Mouse (Mus musculus): ENCODE measurements around the gene Cdk2ap2. TPM values are rescaled to one million over a fixed set of nuclear protein-coding genes. Genes with fewer than 3 reads are reported as not detected.

The Cdk2ap2 gene
- 4.7 TPM for polyA plus RNA-seq (2014; fragmentation: Illumina TruSeq; extraction: RNeasy Lipid Tissue Mini Kit (QIAGEN cat#74804); ENCODE audit: low read depth, low replicate concordance)

GRCm38 (mm10) chr19:4096642-4097440 is at the start of gene Cdk2ap2:
Gene Cdk2ap2 (plus strand): TSS chr19:4097182.

GRCm38 (mm10) chr19:4059069-4059740 is 37.8 kb upstream of the Cdk2ap2 start, which contains the start of gene Gstp3:
Gene Gstp3 (minus strand): TSS chr19:4059569.

GRCm38 (mm10) chr19:4081394-4081793 is 15.6 kb upstream of the Cdk2ap2 start, which contains the start of gene Cabp2:
Gene Cabp2 (plus strand): TSS chr19:4081578.

GRCm38 (mm10) chr19:4099837-4100717 is 3.1 kb downstream of the Cdk2ap2 start, which contains the start of gene Pitpnm1:
Gene Pitpnm1 (plus strand): TSS chr19:4099998.

GRCm38 (mm10) chr19:4125741-4126696 is 29.0 kb downstream of the Cdk2ap2 start, which contains the start of gene Aip:
Gene Aip (minus strand): TSS chr19:4125858.

GRCm38 (mm10) chr19:4139446-4139845 is 42.5 kb downstream of the Cdk2ap2 start, which contains the start of gene Gpr152:
Gene Gpr152 (plus strand): TSS chr19:4139787.

GRCm38 (mm10) chr19:4143759-4144268 is 46.8 kb downstream of the Cdk2ap2 start, which contains the start of gene Cabp4:
Gene Cabp4 (minus strand): TSS chr19:4144033.

GRCm38 (mm10) chr19:4148491-4148806 is 51.5 kb downstream of the Cdk2ap2 start, which contains the start of gene Coro1b:
Gene Coro1b (plus strand): TSS chr19:4148619.

Other genes starting within 250 kb of the Cdk2ap2 start
- 66.4 TPM for gene Chka, start 245.4 kb upstream of the Cdk2ap2 start, polyA plus RNA-seq (2014; fragmentation: Illumina TruSeq; extraction: RNeasy Lipid Tissue Mini Kit (QIAGEN cat#74804); ENCODE audit: low read depth, low replicate concordance)
- gene Tcirg1, start 190.0 kb upstream of the Cdk2ap2 start, polyA plus RNA-seq (2014; fragmentation: Illumina TruSeq; extraction: RNeasy Lipid Tissue Mini Kit (QIAGEN cat#74804); ENCODE audit: low read depth, low replicate concordance) = 3.8 TPM
- gene Ndufs8, start 184.4 kb upstream of the Cdk2ap2 start, polyA plus RNA-seq (2014; fragmentation: Illumina TruSeq; extraction: RNeasy Lipid Tissue Mini Kit (QIAGEN cat#74804); ENCODE audit: low read depth, low replicate concordance) = 5.1 TPM
- gene Aldh3b1, start 167.4 kb upstream of the Cdk2ap2 start, polyA plus RNA-seq (2014; fragmentation: Illumina TruSeq; extraction: RNeasy Lipid Tissue Mini Kit (QIAGEN cat#74804); ENCODE audit: low read depth, low replicate concordance) = 0.50 TPM
- 1.8 TPM for gene Unc93b1, start 162.0 kb upstream of the Cdk2ap2 start, polyA plus RNA-seq (2014; fragmentation: Illumina TruSeq; extraction: RNeasy Lipid Tissue Mini Kit (QIAGEN cat#74804); ENCODE audit: low read depth, low replicate concordance)
- gene Aldh3b3, start 138.5 kb upstream of the Cdk2ap2 start, polyA plus RNA-seq (2014; fragmentation: Illumina TruSeq; extraction: RNeasy Lipid Tissue Mini Kit (QIAGEN cat#74804); ENCODE audit: low read depth, low replicate concordance) = not detected
- 0.44 TPM for gene Aldh3b2, start 124.9 kb upstream of the Cdk2ap2 start, polyA plus RNA-seq (2014; fragmentation: Illumina TruSeq; extraction: RNeasy Lipid Tissue Mini Kit (QIAGEN cat#74804); ENCODE audit: low read depth, low replicate concordance)
- 1.1 TPM for gene Acy3, start 110.6 kb upstream of the Cdk2ap2 start, polyA plus RNA-seq (2014; fragmentation: Illumina TruSeq; extraction: RNeasy Lipid Tissue Mini Kit (QIAGEN cat#74804); ENCODE audit: low read depth, low replicate concordance)
- not detected for gene Tbx10, start 104.4 kb upstream of the Cdk2ap2 start, polyA plus RNA-seq (2014; fragmentation: Illumina TruSeq; extraction: RNeasy Lipid Tissue Mini Kit (QIAGEN cat#74804); ENCODE audit: low read depth, low replicate concordance)
- gene Nudt8, start 96.6 kb upstream of the Cdk2ap2 start, polyA plus RNA-seq (2014; fragmentation: Illumina TruSeq; extraction: RNeasy Lipid Tissue Mini Kit (QIAGEN cat#74804); ENCODE audit: low read depth, low replicate concordance) = not detected
- 0.47 TPM for gene Gm49405, start 96.6 kb upstream of the Cdk2ap2 start, polyA plus RNA-seq (2014; fragmentation: Illumina TruSeq; extraction: RNeasy Lipid Tissue Mini Kit (QIAGEN cat#74804); ENCODE audit: low read depth, low replicate concordance)
- not detected for gene Doc2g, start 93.9 kb upstream of the Cdk2ap2 start, polyA plus RNA-seq (2014; fragmentation: Illumina TruSeq; extraction: RNeasy Lipid Tissue Mini Kit (QIAGEN cat#74804); ENCODE audit: low read depth, low replicate concordance)
- 8.4 TPM for gene Ndufv1, start 84.4 kb upstream of the Cdk2ap2 start, polyA plus RNA-seq (2014; fragmentation: Illumina TruSeq; extraction: RNeasy Lipid Tissue Mini Kit (QIAGEN cat#74804); ENCODE audit: low read depth, low replicate concordance)
- gene Gstp1, start 59.2 kb upstream of the Cdk2ap2 start, polyA plus RNA-seq (2014; fragmentation: Illumina TruSeq; extraction: RNeasy Lipid Tissue Mini Kit (QIAGEN cat#74804); ENCODE audit: low read depth, low replicate concordance) = 27.6 TPM
- 2.6 TPM for gene Gstp2, start 51.2 kb upstream of the Cdk2ap2 start, polyA plus RNA-seq (2014; fragmentation: Illumina TruSeq; extraction: RNeasy Lipid Tissue Mini Kit (QIAGEN cat#74804); ENCODE audit: low read depth, low replicate concordance)
- gene Gstp3, start 37.6 kb upstream of the Cdk2ap2 start, polyA plus RNA-seq (2014; fragmentation: Illumina TruSeq; extraction: RNeasy Lipid Tissue Mini Kit (QIAGEN cat#74804); ENCODE audit: low read depth, low replicate concordance) = not detected
- not detected for gene Cabp2, start 15.6 kb upstream of the Cdk2ap2 start, polyA plus RNA-seq (2014; fragmentation: Illumina TruSeq; extraction: RNeasy Lipid Tissue Mini Kit (QIAGEN cat#74804); ENCODE audit: low read depth, low replicate concordance)
- 0.63 TPM for gene Pitpnm1, start 2.8 kb downstream of the Cdk2ap2 start, polyA plus RNA-seq (2014; fragmentation: Illumina TruSeq; extraction: RNeasy Lipid Tissue Mini Kit (QIAGEN cat#74804); ENCODE audit: low read depth, low replicate concordance)
- gene Aip, start 28.7 kb downstream of the Cdk2ap2 start, polyA plus RNA-seq (2014; fragmentation: Illumina TruSeq; extraction: RNeasy Lipid Tissue Mini Kit (QIAGEN cat#74804); ENCODE audit: low read depth, low replicate concordance) = 0.47 TPM
- not detected for gene Gpr152, start 42.6 kb downstream of the Cdk2ap2 start, polyA plus RNA-seq (2014; fragmentation: Illumina TruSeq; extraction: RNeasy Lipid Tissue Mini Kit (QIAGEN cat#74804); ENCODE audit: low read depth, low replicate concordance)
- 0.66 TPM for gene Cabp4, start 46.9 kb downstream of the Cdk2ap2 start, polyA plus RNA-seq (2014; fragmentation: Illumina TruSeq; extraction: RNeasy Lipid Tissue Mini Kit (QIAGEN cat#74804); ENCODE audit: low read depth, low replicate concordance)
- gene Coro1b, start 51.4 kb downstream of the Cdk2ap2 start, polyA plus RNA-seq (2014; fragmentation: Illumina TruSeq; extraction: RNeasy Lipid Tissue Mini Kit (QIAGEN cat#74804); ENCODE audit: low read depth, low replicate concordance) = 53.4 TPM
- 10.0 TPM for gene Ptprcap, start 56.4 kb downstream of the Cdk2ap2 start, polyA plus RNA-seq (2014; fragmentation: Illumina TruSeq; extraction: RNeasy Lipid Tissue Mini Kit (QIAGEN cat#74804); ENCODE audit: low read depth, low replicate concordance)
- 3.2 TPM for gene Rps6kb2, start 66.2 kb downstream of the Cdk2ap2 start, polyA plus RNA-seq (2014; fragmentation: Illumina TruSeq; extraction: RNeasy Lipid Tissue Mini Kit (QIAGEN cat#74804); ENCODE audit: low read depth, low replicate concordance)
- 1.9 TPM for gene Carns1, start 78.3 kb downstream of the Cdk2ap2 start, polyA plus RNA-seq (2014; fragmentation: Illumina TruSeq; extraction: RNeasy Lipid Tissue Mini Kit (QIAGEN cat#74804); ENCODE audit: low read depth, low replicate concordance)
- gene Tbc1d10c, start 94.1 kb downstream of the Cdk2ap2 start, polyA plus RNA-seq (2014; fragmentation: Illumina TruSeq; extraction: RNeasy Lipid Tissue Mini Kit (QIAGEN cat#74804); ENCODE audit: low read depth, low replicate concordance) = 1.2 TPM
- gene Ppp1ca, start 94.9 kb downstream of the Cdk2ap2 start, polyA plus RNA-seq (2014; fragmentation: Illumina TruSeq; extraction: RNeasy Lipid Tissue Mini Kit (QIAGEN cat#74804); ENCODE audit: low read depth, low replicate concordance) = 90.7 TPM
- gene Rad9a, start 104.5 kb downstream of the Cdk2ap2 start, polyA plus RNA-seq (2014; fragmentation: Illumina TruSeq; extraction: RNeasy Lipid Tissue Mini Kit (QIAGEN cat#74804); ENCODE audit: low read depth, low replicate concordance) = 2.5 TPM
- gene Clcf1, start 117.1 kb downstream of the Cdk2ap2 start, polyA plus RNA-seq (2014; fragmentation: Illumina TruSeq; extraction: RNeasy Lipid Tissue Mini Kit (QIAGEN cat#74804); ENCODE audit: low read depth, low replicate concordance) = 0.44 TPM
- gene AC109138.7, start 117.2 kb downstream of the Cdk2ap2 start, polyA plus RNA-seq (2014; fragmentation: Illumina TruSeq; extraction: RNeasy Lipid Tissue Mini Kit (QIAGEN cat#74804); ENCODE audit: low read depth, low replicate concordance) = not detected
- gene Pold4, start 134.7 kb downstream of the Cdk2ap2 start, polyA plus RNA-seq (2014; fragmentation: Illumina TruSeq; extraction: RNeasy Lipid Tissue Mini Kit (QIAGEN cat#74804); ENCODE audit: low read depth, low replicate concordance) = not detected
- 9.6 TPM for gene Ssh3, start 172.0 kb downstream of the Cdk2ap2 start, polyA plus RNA-seq (2014; fragmentation: Illumina TruSeq; extraction: RNeasy Lipid Tissue Mini Kit (QIAGEN cat#74804); ENCODE audit: low read depth, low replicate concordance)
- not detected for gene Ankrd13d, start 186.0 kb downstream of the Cdk2ap2 start, polyA plus RNA-seq (2014; fragmentation: Illumina TruSeq; extraction: RNeasy Lipid Tissue Mini Kit (QIAGEN cat#74804); ENCODE audit: low read depth, low replicate concordance)
- 17.6 TPM for gene Grk2, start 209.0 kb downstream of the Cdk2ap2 start, polyA plus RNA-seq (2014; fragmentation: Illumina TruSeq; extraction: RNeasy Lipid Tissue Mini Kit (QIAGEN cat#74804); ENCODE audit: low read depth, low replicate concordance)

All from sigmoid colon, adult 10 weeks (tissue).